Mouse (Mus musculus) brain, adult 2 months (tissue): Measurements from ENCODE around the gene Dbnl.

Experiments used
- DNase-seq: peaks from one replicate; pipeline ENCODE4 v3.0.0; 2011; ENCODE audit warnings: low read depth, low spot score

The Dbnl gene

GRCm38 (mm10) chr11:5837251-5838246 lies 49.3 kb downstream of the Dbnl start, which contains the start of gene Polm:
Gene Polm, minus strand, starts transcription at chr11:5838016.
- peak; percentile 95 for DNase-seq

- no peak for DNase-seq
These were observed 52.1 kb downstream of the Dbnl start for GRCm38 (mm10) chr11:5840346-5840745.

- no peak for DNase-seq
These were observed 53.5 kb downstream of the Dbnl start for GRCm38 (mm10) chr11:5841751-5842150.

- DNase-seq: no peak
These were observed 54.8 kb downstream of the Dbnl start for GRCm38 (mm10) chr11:5843131-5843530.

- DNase-seq: peak; percentile 58
These were observed 58.5 kb downstream of the Dbnl start for GRCm38 (mm10) chr11:5846639-5847345.

- peak; percentile 90 for DNase-seq
These were observed 60.5 kb downstream of the Dbnl start for GRCm38 (mm10) chr11:5848741-5849140.

- DNase-seq: no peak
These were observed 61.0 kb downstream of the Dbnl start for GRCm38 (mm10) chr11:5849316-5849715.

- DNase-seq: peak; percentile 41
These were observed 62.2 kb downstream of the Dbnl start for GRCm38 (mm10) chr11:5850452-5850851.
